Mouse (Mus musculus): ENCODE measurements around the gene Cldn15.
"Not testable (repeated sequence)": the region's sequence is repeated elsewhere in the genome, so short reads cannot be mapped to it uniquely, and the experiment has no call there.

The Cldn15 gene

DNA sequence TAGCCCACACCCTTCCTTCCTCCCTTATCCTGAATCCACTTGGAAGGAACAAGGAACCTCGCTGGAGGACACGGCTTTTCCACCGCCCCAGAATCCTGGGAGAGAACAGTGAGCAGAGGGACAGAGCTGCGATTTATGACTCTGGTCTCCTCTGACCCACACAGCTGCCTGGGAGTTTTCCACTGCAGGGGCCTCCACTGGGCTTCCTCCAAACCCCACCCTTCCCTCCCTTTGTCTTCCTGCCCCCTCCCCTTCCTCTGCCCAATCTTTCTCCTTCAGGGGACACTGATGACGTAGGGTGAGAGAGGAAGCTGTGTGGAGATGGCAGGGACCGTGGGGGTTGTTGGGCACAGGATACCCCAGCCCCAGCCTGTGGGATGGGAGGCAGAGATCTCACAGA, at the start of gene Cldn15:
Gene Cldn15 (plus strand): TSS at position 286 of the 400 bp plus-strand sequence.
- DNase-seq (ENCODE audit: low read depth, low spot score): no peak

DNA sequence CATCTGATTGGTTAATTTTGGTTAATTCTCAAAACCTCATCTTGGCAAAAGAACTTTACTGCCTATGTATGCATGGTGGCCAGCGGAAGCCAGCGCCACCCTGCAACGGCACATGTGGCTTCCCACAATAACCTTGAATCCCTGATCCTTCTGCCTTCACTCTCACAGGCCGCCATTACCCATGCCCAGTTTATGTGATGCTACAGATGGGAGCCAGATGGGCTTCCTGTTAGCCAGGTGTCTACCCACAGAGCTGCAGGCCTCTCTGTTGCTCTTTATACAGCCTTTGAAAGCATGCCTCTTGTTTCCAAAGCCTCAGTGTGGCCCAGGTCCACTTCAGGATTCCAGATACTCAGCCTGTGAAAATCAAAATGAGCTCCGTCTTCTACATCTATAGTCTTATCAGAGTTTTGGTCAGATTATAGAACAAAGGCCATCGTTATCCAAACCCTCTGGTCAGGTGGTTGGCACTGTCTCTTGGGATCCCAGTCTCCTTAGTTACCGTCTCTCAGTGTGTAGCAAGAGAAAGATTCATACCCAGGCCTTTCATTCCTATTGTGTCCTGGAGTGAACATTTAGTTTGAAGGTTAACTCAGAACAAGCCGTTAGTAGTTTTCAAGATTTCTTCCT, 48.7 kb upstream of the Cldn15 start:
- no peak for DNase-seq (ENCODE audit: low read depth, low spot score)

DNA sequence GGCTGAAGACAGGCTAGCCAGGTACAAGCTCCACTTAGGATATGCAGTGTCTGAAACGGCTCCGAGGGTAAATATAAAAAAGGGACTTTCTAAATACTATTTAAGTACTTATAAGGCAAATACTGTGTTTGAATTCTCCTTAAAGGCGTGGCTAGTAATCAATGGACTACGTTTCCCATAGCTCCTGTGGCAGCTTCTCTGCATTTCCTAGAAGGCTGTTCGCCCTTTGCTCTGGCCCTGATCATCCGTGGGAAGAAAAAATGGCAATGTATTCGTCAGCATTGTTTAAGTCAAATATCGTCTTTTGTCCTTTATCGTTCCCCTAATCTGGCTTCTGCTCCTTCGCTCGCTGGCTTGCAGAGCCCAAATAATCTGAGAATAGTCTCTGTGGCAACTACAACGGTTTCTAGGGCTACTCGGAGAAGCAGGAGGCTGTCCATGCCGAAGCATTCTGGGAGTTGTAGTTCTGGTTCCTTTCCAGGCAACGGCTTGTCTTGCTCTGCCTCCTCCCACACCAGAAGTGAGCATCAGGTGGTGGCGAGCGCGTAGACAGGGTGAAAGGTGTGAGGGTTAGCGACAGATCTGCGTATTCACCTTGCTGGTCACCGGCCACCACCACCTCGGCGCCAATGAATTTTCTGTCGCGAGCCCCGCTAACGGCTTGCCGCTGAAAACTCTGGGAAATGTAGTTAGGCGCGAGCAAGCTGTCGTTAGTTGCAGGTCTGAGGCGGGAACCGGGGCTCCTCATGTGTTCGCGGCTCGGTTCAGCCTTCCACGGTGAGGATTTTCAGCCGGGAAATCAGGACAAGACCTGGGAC, 47.6 kb upstream of the Cldn15 start:
- DNase-seq (ENCODE audit: low read depth, low spot score): peak; percentile 84

DNA sequence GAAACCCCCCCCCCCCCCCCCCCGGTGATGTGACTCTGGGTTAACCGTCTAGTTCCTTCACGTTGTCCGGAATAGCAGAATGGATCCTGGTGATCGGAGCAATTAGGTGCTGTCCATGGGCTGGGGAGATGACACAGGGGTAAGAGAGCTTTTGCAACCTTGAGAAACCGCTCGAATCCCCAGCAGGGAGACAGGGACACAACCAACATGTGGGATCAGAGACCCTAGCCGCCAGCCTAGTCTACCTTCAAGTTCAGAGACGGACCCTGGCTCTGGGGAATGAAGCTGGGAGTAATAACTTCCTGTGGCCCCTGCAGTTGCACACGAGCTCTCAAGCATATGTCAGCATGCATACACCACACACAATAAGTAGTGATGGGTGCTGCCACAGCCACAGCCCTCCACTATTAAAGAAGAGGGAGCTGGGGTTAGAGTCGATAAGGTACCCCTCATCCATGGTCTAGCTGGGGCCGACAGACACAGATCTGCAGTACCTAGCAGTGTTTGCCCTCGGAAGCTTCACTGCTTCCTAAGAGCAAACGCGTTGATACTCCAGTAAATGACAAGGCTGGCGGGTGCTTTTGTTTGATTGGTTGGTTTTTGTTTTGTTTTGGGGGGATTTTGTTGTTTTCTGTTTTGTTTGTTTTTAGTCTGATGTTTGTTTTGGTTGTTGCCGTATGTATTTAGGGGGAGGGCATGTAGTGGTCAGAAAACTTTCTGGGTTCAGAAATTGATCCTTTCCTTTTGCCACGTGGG, 46.7 kb upstream of the Cldn15 start:
- DNase-seq (ENCODE audit: low read depth, low spot score): no peak

DNA sequence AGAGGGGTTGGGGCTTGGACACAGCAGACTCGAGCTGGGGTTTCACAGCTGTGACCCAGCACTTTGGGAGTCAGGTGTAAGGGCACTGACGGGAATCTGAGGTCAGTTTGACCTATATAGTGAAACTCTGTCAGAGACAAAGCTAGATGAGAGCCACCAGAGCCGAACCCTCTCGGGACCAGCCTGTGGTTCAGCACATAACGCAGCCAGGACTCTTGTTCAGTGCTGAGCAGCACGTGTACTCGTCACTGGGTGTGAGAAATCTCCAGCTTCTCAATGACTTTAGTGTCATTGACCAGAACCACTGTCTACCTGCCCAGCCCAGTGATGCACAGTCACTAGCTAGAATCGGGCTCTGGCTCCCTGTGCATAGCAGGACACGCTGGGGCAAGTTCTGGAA, 43.6 kb upstream of the Cldn15 start:
- DNase-seq (ENCODE audit: low read depth, low spot score): no peak

DNA sequence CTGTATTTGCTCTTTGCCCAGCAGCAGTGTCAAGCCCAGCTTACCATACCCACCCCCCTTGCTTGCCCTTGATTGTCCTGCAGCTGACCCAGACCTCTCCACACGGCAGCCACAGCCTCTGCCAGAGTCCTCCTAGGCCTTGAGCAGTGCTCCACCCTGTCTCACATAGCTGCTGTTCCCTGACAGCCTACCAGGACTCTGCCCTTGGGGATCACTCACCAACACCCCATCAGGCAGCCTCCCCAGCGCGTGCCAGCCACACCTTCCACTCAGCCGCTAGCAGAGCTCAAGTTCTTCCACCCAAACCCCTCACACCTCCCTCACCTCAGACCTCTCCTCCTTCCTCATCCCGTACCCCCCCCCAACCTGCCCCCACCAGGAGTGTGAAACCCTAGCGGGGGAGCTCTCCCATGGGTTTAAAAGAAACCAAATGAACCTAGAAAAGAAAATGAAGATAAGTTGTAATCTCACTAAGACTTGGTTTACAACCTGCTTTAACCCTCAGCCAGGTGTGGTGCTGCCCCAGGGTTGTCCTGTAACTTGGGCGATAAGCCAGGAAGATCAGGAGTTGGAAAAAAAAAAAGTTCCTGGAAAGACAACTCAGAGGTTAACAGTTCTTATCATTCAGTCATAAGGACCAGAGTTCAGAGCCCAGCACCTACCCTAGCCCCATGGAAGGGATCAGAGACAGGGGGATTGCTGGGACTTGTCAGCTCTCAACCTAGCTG, 42.5 kb upstream of the Cldn15 start:
- DNase-seq (ENCODE audit: low read depth, low spot score): no peak

DNA sequence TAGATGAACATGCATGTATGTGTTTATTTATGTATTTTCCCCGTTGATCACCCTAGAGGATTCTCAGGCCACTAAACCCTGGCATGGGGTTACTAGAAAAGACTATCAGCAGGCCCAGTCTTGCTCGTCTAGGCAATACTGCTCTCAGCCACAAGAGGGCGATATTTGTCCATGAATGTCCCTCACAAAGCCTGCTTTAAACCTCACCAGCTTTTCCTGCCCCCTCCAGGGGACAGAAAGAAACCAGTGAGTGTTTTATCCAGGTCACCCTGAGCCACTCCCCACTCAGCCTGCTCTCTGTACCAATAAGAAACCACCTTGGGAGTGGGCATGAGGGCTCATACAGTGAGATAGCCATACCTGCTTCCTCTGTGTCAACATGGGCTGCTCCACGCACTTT, 37.3 kb upstream of the Cldn15 start:
- DNase-seq (ENCODE audit: low read depth, low spot score): peak; percentile 91

DNA sequence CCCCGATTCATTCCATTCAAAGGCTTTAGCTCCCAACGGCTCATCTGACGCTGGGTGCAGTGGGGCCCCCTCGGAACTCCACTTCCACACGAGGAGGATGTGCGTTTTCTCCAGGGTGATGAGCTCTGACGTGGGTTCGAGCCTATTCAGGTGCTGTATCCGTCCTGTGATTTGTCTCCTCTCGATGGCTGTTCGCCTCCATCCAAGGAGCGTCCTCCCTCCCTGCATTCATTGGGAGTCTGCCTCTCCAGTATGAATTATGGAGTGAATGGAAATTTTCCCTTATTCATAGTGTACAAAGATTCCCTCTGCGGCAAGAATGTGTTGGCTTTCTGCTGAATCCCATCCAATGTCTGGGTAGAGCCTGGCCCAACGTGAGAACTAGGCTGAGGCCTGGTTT, 34.5 kb upstream of the Cldn15 start:
- DNase-seq (ENCODE audit: low read depth, low spot score): no peak

DNA sequence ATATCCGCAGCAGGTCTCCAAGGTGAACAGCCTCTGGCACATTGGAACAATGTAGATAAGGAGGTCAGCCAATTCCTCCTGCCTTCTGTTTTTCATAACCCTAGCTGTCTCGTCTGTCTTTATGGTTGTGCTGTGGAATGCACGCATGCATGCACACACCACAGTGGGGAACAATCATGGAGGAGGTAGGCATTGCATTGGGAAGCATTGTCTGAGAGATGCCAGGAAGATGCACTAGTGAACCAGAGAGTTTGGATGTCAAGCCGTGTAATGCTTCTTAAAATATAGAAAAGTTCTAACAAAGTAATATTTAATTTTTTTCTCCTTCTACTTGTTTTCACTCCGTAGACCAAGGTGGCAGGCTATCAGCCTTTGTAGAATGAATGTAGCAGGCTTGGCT, 33.5 kb upstream of the Cldn15 start:
- DNase-seq (ENCODE audit: low read depth, low spot score): peak; percentile 43

DNA sequence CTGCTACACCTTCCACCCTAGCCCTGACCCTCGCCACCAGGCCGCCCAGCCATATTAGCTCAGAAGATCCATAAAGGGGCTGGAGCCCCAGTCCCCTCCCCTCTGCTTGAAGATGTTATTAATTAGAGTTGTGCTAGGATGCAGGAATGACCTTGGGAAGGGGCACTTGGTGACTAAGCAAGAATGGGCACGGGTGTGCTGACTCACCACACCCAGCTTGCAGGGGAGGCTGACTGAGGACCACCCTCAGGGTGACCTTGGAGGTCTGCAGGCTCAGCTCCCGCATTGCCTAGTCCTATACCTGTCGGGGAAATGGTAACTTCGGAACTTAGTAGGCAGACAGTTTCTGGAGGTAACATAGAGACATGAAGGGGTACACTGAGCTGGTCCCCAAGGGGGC, 32.5 kb upstream of the Cldn15 start:
- no peak for DNase-seq (ENCODE audit: low read depth, low spot score)

DNA sequence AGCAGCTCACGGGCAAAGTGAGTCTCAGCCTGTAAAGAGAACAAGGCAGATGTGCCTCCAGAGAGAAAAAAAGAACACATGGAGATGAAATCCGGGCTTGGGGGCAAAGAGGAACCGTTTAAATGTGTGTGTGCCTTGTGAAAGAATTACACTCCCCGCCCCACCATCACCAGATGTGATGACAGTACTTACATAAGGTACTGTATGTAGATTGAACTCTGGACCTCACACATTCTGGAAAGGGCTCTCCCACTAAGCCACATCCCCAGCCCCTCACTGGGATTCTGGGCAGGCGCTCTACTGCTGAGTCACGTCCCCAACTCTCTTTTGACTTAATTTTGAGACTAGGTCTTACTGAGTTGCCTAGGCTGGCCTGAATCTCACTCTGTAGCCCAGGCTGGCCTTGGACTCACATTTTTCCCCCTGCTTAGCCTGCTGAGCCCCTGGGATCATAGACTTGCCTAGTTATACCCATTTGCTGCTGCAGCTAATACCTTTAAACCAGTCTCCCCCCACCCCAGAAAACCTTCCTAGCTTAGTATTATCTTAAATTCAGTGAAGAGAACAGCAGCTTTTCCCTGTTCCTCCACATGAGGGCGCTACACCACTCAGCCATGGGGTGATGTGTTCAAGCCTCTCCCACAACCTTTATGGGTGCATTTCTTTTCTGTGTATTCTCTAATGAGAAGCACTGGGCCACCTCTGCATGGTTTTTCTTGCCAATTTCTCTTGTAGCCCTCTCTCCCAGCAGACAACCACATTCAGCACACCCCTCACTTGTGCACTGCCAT, 30.3 kb upstream of the Cldn15 start:
- DNase-seq (ENCODE audit: low read depth, low spot score): no peak

DNA sequence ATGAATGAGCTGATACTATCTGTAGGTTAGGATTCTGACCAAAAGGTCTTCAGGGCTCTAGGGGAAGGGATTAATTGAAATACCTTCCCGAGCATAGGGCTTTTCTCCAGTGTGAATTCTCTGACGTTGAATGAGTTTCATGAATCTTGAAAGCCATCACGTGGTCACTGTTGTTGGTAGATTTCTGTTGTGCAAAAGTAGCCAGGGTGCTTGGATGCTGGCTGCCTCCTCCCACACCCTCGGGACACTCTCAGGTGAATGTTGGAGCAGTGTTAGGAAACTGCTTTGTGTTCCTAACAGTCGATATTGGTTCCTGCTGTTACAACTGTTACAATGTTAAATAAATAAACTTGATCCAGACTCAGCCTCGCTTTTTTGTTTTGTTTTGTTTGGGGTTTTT, 29.7 kb upstream of the Cldn15 start:
- DNase-seq (ENCODE audit: low read depth, low spot score): no peak

DNA sequence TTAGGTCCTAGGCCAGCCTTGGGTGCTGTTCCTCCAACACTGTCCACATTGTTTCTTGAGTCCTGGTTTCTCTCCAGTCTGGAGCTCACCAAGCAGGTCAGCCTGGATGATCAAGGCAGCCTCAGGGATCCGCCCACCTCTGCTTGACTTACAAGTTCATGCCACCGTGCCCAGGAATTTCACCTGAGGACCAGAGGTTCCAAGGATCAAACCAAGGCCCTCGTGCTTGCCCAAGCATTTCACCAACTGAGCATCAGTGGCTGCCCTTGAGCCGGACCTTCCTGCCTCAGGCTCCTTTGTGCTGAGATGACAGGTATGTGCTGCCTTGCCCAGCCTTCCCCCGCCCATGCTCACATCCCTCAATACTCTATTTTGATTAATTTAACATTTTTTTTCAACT, 28.8 kb upstream of the Cldn15 start:
- DNase-seq (ENCODE audit: low read depth, low spot score): no peak

DNA sequence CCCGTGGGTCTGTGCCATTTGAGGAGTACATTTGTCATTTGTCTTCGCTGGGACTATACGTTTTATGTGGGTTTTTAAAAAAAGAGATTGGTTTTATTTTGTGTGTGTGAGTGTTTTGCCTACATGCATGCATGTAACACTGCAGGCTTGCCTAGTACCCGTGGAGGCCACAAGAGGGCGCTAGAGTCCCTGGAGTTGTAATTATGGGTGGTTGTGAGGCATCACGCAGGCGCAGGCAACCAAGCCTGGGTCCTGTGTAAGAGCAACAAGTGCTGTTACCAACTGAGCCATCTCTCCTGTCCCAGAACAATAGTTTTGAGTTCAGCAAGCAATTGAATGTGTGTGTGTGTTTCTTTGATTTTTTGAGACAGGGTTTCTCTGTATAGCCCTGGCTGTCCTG, 27.1 kb upstream of the Cldn15 start:
- DNase-seq (ENCODE audit: low read depth, low spot score): no peak

DNA sequence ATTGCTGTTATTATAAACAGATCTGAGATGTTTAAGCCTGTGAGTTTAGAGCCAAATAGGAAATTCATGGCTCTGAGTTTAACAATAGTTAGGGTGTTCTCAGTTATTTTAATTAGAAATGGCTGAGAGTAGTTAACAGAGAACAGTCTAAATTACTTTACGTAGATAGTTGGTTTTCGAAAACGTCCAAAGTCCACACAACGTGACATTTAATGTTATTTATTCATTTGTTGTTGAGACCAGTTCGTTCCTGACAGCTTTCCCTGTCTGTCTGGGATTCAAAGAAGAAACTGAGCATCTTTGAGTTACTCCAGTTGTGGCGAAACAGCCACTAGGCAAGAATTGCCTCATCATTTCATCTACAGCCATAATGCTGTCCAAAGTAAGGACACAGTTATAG, 26.4 kb upstream of the Cldn15 start:
- not testable (repeated sequence) for DNase-seq (ENCODE audit: low read depth, low spot score)

DNA sequence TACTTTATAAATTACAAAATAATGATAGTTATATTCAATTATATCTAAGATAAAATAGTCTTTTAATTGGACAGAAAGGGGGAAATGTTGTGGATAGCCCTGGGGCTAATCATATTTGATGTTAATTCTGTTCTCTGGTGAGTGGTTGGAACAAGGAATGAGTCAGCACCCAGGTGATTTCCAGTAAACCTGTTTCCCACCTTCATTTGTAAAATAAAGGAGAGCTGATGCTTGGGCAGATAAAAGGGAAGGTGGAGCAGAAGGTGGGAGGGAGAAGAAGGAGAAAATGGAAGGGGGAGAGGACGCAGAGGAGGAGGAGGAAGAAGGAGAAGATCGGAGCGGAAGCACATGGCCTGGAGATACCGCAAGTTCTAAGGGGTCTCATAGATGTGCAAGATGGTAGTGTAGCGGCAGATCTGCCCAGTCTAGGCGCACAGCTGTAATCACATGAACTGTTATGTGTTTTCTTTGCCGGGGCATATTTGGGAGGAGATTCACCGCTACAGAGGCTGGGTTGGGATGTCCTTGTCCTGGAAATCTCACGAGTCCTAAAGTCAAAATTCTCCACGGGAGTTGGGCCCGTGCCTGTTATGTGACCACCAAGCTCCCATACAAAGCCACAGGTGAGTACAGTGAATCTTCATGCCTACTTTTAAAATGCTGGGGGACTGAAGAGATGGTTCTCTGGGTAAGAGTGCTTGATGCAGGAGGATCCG, 25.4 kb upstream of the Cldn15 start:
- no peak for DNase-seq (ENCODE audit: low read depth, low spot score)

DNA sequence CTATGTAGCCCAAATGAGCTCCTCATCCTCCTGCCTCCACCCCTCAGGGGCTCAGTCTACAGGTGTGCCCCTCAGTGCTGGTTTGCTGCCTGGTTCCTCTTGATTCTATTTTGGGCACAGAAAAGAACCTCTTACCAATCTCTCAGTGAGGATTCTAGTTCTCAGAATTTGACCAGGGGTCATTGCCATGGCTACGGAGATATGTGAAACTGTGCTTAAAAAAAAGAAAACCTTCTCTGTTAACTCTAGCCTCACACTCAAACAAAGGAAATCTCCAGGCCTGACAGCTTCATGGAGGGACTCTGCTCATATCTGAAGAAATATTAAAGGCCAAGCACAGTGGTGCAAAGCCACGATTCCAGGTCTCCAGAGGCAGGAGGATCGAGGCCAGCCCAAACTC, 23.6 kb upstream of the Cldn15 start:
- DNase-seq (ENCODE audit: low read depth, low spot score): no peak

DNA sequence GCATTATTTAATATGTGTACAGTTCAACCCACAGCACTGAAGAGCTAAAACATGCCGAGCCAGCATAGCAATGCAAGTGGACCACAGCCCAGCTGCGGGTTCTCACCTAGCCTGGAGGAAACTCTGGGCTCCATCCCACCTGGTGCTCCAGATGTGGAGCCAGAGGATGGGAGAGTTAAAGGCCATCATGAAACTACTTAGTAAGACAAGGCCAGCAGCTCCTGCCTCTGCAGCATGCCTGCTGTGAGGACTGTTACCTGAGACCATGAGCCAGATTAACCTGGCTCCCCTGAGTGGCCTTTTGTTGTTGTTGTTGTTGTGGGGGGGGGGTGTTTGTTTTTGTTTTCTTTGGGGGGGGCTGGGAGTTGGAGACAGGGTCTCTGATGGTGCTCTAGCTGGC, 23.0 kb upstream of the Cldn15 start:
- no peak for DNase-seq (ENCODE audit: low read depth, low spot score)

DNA sequence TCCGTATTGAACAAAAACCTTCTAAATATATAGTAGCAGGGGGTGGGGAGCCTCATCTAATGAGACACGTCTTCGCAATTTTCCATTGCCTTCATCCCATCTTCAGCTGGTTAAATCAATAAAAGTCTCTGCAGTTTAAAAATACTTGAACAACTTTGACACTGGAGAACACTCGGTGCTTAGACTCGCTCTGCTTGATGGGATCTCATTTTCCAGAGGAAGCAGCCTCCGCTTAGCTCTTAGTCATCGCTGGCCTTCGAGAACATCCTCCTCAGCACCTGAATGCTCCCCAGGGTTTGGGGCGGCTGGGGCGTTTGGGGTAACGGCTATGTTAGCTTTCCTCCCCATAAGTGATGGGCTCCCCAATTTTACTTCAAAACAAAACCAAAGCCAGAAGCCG, 21.3 kb upstream of the Cldn15 start:
- DNase-seq (ENCODE audit: low read depth, low spot score): no peak

DNA sequence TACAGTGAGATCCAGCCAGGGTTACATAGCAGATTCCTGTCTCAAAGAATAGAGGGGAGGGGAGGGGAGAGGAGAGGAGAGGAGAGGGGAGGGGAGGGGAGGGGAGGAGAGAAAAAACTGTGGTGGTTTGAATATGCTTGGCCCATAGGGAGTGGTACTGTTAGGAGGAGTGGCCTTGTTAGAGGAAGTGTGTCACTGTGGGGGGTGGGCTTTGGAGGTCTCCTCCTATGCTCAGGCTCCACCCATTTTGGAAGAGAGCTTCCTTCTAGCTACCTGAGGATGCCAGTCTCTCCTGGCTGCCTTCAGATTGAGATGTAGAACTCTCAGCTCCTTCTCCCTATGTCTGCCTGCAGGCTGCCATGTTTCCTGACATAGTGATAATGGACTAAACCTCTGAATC, 18.5 kb upstream of the Cldn15 start:
- no peak for DNase-seq (ENCODE audit: low read depth, low spot score)

Data from forelimb bud, embryonic 11.5 days (tissue).